Mouse (Mus musculus): ENCODE data around the gene Cbx4. TPM values are rescaled to one million over a fixed set of nuclear protein-coding genes. Genes with fewer than 3 reads are reported as not detected.

Cbx4 gene
- polyA plus RNA-seq, 1 experiment from 2014 or later = 9.6 TPM

GRCm38 (mm10) chr11:119080461-119081147 lies 5.4 kb downstream of the Cbx4 start:
- Histone ChIP-seq H3K36me3 (ENCODE audit: control insufficient read depth, insufficient read depth, low read length) (peaks cover 13% of the 10 kb centered on the region), H3K4me1 (replicated peaks; ENCODE audit: control insufficient read depth, insufficient read depth) (peaks cover 21% of the 10 kb centered on the region), H3K27ac (replicated peaks) (no peak overlapping the region), H3K9ac (ENCODE audit: low read length) (no peak overlapping the region), H3K27me3 (ENCODE audit: control insufficient read depth, insufficient read depth, low read length) (no peaks in the 10 kb centered on the region), H3K9me3 (ENCODE audit: control insufficient read depth, low read length) (no peaks in the 10 kb centered on the region), H3K4me3 (ENCODE audit: low read depth, low read length) (no peak overlapping the region), H3K4me2 (replicated peaks; ENCODE audit: low read depth) (no peak overlapping the region)
- no peak for TF ChIP-seq CTCF (IDR thresholded peaks at IDR 0.05; ENCODE audit: low read depth)
- no peak for TF ChIP-seq EP300 (optimal IDR thresholded peaks at IDR 0.05)
- no peak for ATAC-seq (ENCODE audit: low FRiP score, low TSS enrichment)
- no peak for DNase-seq (ENCODE audit: low spot score)
- 75% methylated on average over 33 of the region's 33 CpGs for WGBS

GRCm38 (mm10) chr11:119079445-119079837 lies 6.6 kb downstream of the Cbx4 start:
- no peaks in the 10 kb centered on the region for H3K9me3 ChIP-seq (ENCODE audit: control insufficient read depth, low read length)
- DNase-seq (ENCODE audit: low spot score) = no peak
- H3K4me3 ChIP-seq (ENCODE audit: low read depth, low read length) = 0 out of 2 replicates have a peak overlapping the region, but pooled peaks have one; percentile 10
- H3K9ac ChIP-seq (ENCODE audit: low read length) = peak overlapping the region; percentile 51
- peaks cover 13% of the 10 kb centered on the region for H3K36me3 ChIP-seq (ENCODE audit: control insufficient read depth, insufficient read depth, low read length)
- peaks cover 21% of the 10 kb centered on the region for H3K4me1 ChIP-seq (replicated peaks; ENCODE audit: control insufficient read depth, insufficient read depth)
- no peak for ATAC-seq (ENCODE audit: low FRiP score, low TSS enrichment)
- no peaks in the 10 kb centered on the region for H3K27me3 ChIP-seq (ENCODE audit: control insufficient read depth, insufficient read depth, low read length)
- WGBS = 64% methylated on average over 7 of the region's 7 CpGs
- no peak for TF ChIP-seq CTCF (IDR thresholded peaks at IDR 0.05; ENCODE audit: low read depth)
- TF ChIP-seq EP300 (optimal IDR thresholded peaks at IDR 0.05) = no peak
- H3K27ac ChIP-seq (replicated peaks) = peak overlapping the region; percentile 56; the same call in 1 of the 2 replicates
- H3K4me2 ChIP-seq (replicated peaks; ENCODE audit: low read depth) = peak overlapping the region; percentile 42

- H3K4me1 ChIP-seq (replicated peaks; ENCODE audit: control insufficient read depth, insufficient read depth) = peaks cover 17% of the 10 kb centered on the region
- 15% methylated on average over 25 of the region's 27 CpGs for WGBS
- H3K9ac ChIP-seq (ENCODE audit: low read length) = peak overlapping the region; percentile 51
These were observed 7.2 kb downstream of the Cbx4 start for GRCm38 (mm10) chr11:119078691-119079444.

GRCm38 (mm10) chr11:119077755-119078154 lies 8.3 kb downstream of the Cbx4 start:
- TF ChIP-seq CTCF (IDR thresholded peaks at IDR 0.05; ENCODE audit: low read depth) (no peak), EP300 (optimal IDR thresholded peaks at IDR 0.05) (no peak)

More at GRCm38 (mm10) chr11:119078691-119079444, 7.2 kb downstream of the Cbx4 start:
- peak; percentile 38 for ATAC-seq (ENCODE audit: low FRiP score, low TSS enrichment)
- peaks cover 13% of the 10 kb centered on the region for H3K36me3 ChIP-seq (ENCODE audit: control insufficient read depth, insufficient read depth, low read length)
- 0 out of 2 replicates have a peak overlapping the region, but pooled peaks have one; percentile 10 for H3K4me3 ChIP-seq (ENCODE audit: low read depth, low read length)
- no peak for TF ChIP-seq EP300 (optimal IDR thresholded peaks at IDR 0.05)
- TF ChIP-seq CTCF (IDR thresholded peaks at IDR 0.05; ENCODE audit: low read depth) = no peak
- H3K4me2 ChIP-seq (replicated peaks; ENCODE audit: low read depth) = peak overlapping the region; percentile 42
- H3K27ac ChIP-seq (replicated peaks) = peak overlapping the region; percentile 56
- H3K27me3 ChIP-seq (ENCODE audit: control insufficient read depth, insufficient read depth, low read length) = no peaks in the 10 kb centered on the region
- peak; percentile 65 for DNase-seq (ENCODE audit: low spot score)
- no peaks in the 10 kb centered on the region for H3K9me3 ChIP-seq (ENCODE audit: control insufficient read depth, low read length)

GRCm38 (mm10) chr11:119075805-119076204 lies 10.2 kb downstream of the Cbx4 start:
- 79% methylated on average over 5 of the region's 5 CpGs for WGBS
- H3K9ac ChIP-seq (ENCODE audit: low read length) = no peak overlapping the region
- no peaks in the 10 kb centered on the region for H3K27me3 ChIP-seq (ENCODE audit: control insufficient read depth, insufficient read depth, low read length)
- H3K4me2 ChIP-seq (replicated peaks; ENCODE audit: low read depth) = no peak overlapping the region
- peaks cover 4% of the 10 kb centered on the region; the same call in 1 of the 2 replicates for H3K36me3 ChIP-seq (ENCODE audit: control insufficient read depth, insufficient read depth, low read length)
- H3K9me3 ChIP-seq (ENCODE audit: control insufficient read depth, low read length) = no peaks in the 10 kb centered on the region
- no peak overlapping the region for H3K27ac ChIP-seq (replicated peaks)
- ATAC-seq (ENCODE audit: low FRiP score, low TSS enrichment) = no peak
- peaks cover 7% of the 10 kb centered on the region; the same call in 1 of the 2 replicates for H3K4me1 ChIP-seq (replicated peaks; ENCODE audit: control insufficient read depth, insufficient read depth)
- no peak for DNase-seq (ENCODE audit: low spot score)
- no peak overlapping the region for H3K4me3 ChIP-seq (ENCODE audit: low read depth, low read length)
- no peak for TF ChIP-seq CTCF (IDR thresholded peaks at IDR 0.05; ENCODE audit: low read depth)
- no peak for TF ChIP-seq EP300 (optimal IDR thresholded peaks at IDR 0.05)

More at GRCm38 (mm10) chr11:119077755-119078154, 8.3 kb downstream of the Cbx4 start:
- ATAC-seq (ENCODE audit: low FRiP score, low TSS enrichment) (no peak), DNase-seq (ENCODE audit: low spot score) (no peak)
- Histone ChIP-seq H3K27ac (replicated peaks) (no peak overlapping the region), H3K36me3 (ENCODE audit: control insufficient read depth, insufficient read depth, low read length) (peaks cover 13% of the 10 kb centered on the region), H3K4me3 (ENCODE audit: low read depth, low read length) (no peak overlapping the region), H3K27me3 (ENCODE audit: control insufficient read depth, insufficient read depth, low read length) (no peaks in the 10 kb centered on the region), H3K4me2 (replicated peaks; ENCODE audit: low read depth) (no peak overlapping the region), H3K4me1 (replicated peaks; ENCODE audit: control insufficient read depth, insufficient read depth) (peaks cover 7% of the 10 kb centered on the region; the same call in 1 of the 2 replicates), H3K9me3 (ENCODE audit: control insufficient read depth, low read length) (no peaks in the 10 kb centered on the region), H3K9ac (ENCODE audit: low read length) (no peak overlapping the region)
- WGBS = 77% methylated on average over 4 of the region's 4 CpGs
